Mouse (Mus musculus) liver, embryonic 15.5 days (tissue): ENCODE measurements at regions not wholly inside any gene's neighbourhood (a gene's known extent, or its start where the extent isn't known, plus 50 kb on each side); places are given as distances from the start of the nearest gene placed in this dataset.

Experiments
- ATAC-seq: fragments of 200-750 bp; cut with Nextera tagmentation; 2 replicates; pipeline ENCODE4 v1.8.0; 2017; ENCODE audit warnings: moderate number of reproducible peaks, mild to moderate bottlenecking, moderate library complexity; ENCODE audit not compliant: insufficient read depth
- H3K27ac ChIP-seq: fragments of 300-500 bp; sonication (generic); replicated peaks from 2 replicates; pipeline ENCODE4 v1.5.1; 2015; ENCODE audit warnings: mild to moderate bottlenecking, inconsistent platforms
- H3K27me3 ChIP-seq: fragments of 300-500 bp; sonication (generic); 2 replicates; pipeline ENCODE4 v1.6.1; 2015; ENCODE audit warnings: mild to moderate bottlenecking, inconsistent platforms
- H3K36me3 ChIP-seq: fragments of 300-500 bp; sonication (generic); replicated peaks from 2 replicates; pipeline ENCODE4 v1.6.1; 2015; ENCODE audit warnings: moderate library complexity, mild to moderate bottlenecking, inconsistent platforms
- H3K4me1 ChIP-seq: fragments of 300-500 bp; sonication (generic); replicated peaks from 2 replicates; pipeline ENCODE4 v1.6.1; 2015; ENCODE audit warnings: inconsistent platforms
- H3K4me2 ChIP-seq: fragments of 300-500 bp; sonication (generic); 2 replicates; pipeline ENCODE4 v1.6.1; 2015; ENCODE audit warnings: moderate library complexity, mild to moderate bottlenecking, inconsistent platforms
- H3K4me3 ChIP-seq: fragments of 300-500 bp; sonication (generic); replicated peaks from 2 replicates; pipeline ENCODE4 v1.5.1; 2015; ENCODE audit warnings: mild to moderate bottlenecking, inconsistent platforms
- H3K9ac ChIP-seq: fragments of 300-500 bp; sonication (generic); 2 replicates; pipeline ENCODE4 v1.6.1; 2015; ENCODE audit warnings: moderate library complexity, mild to moderate bottlenecking, inconsistent platforms
- H3K9me3 ChIP-seq: fragments of 300-500 bp; sonication (generic); replicated peaks from 2 replicates; pipeline ENCODE4 v1.6.1; 2016; ENCODE audit warnings: inconsistent platforms
- WGBS: fragments of 180-500 bp; shearing (Covaris S2); methylation state at CpG from one replicate; pipeline ENCODE4 v1.1.7; 2015; ENCODE audit warnings: mixed read lengths; ENCODE audit not compliant: insufficient replicate concordance; 5-methylcytosine and 5-hydroxymethylcytosine counted together

GRCm38 (mm10) chr3:140875500-140876200, 336.5 kb downstream of the Pdha2 start:
- Histone ChIP-seq H3K4me3 (no peak overlapping the region), H3K27ac (no peak overlapping the region), H3K9me3 (no peaks in the 10 kb centered on the region), H3K9ac (no peak overlapping the region), H3K27me3 (no peaks in the 10 kb centered on the region), H3K36me3 (no peaks in the 10 kb centered on the region), H3K4me2 (no peak overlapping the region), H3K4me1 (no peaks in the 10 kb centered on the region)
- 29% methylated on average over 4 of the region's 4 CpGs for WGBS
- peak; percentile 31; the same call in 1 of the 2 replicates for ATAC-seq

GRCm38 (mm10) chr3:140874070-140874895, 337.9 kb downstream of the Pdha2 start:
- H3K4me3 ChIP-seq = no peak overlapping the region
- no peak for ATAC-seq
- H3K27me3 ChIP-seq = no peaks in the 10 kb centered on the region
- H3K9me3 ChIP-seq = no peaks in the 10 kb centered on the region
- no peaks in the 10 kb centered on the region for H3K4me1 ChIP-seq
- no peaks in the 10 kb centered on the region for H3K36me3 ChIP-seq
- H3K9ac ChIP-seq = no peak overlapping the region
- H3K4me2 ChIP-seq = no peak overlapping the region
- WGBS = 63% methylated on average over 9 of the region's 9 CpGs
- H3K27ac ChIP-seq = no peak overlapping the region

- 53% methylated on average over 1 of the region's 1 CpGs for WGBS
Measured at GRCm38 (mm10) chr3:140872511-140872910, 339.6 kb downstream of the Pdha2 start.

GRCm38 (mm10) chr3:140871261-140871660, 340.9 kb downstream of the Pdha2 start:
- Histone ChIP-seq H3K36me3 (no peaks in the 10 kb centered on the region), H3K27me3 (no peaks in the 10 kb centered on the region), H3K4me2 (no peak overlapping the region), H3K4me1 (no peaks in the 10 kb centered on the region), H3K27ac (no peak overlapping the region), H3K4me3 (no peak overlapping the region), H3K9me3 (no peaks in the 10 kb centered on the region), H3K9ac (no peak overlapping the region)
- ATAC-seq = no peak
- WGBS = 72% methylated on average over 2 of the region's 2 CpGs

More at GRCm38 (mm10) chr3:140872511-140872910, 339.6 kb downstream of the Pdha2 start:
- Histone ChIP-seq H3K36me3 (no peaks in the 10 kb centered on the region), H3K4me1 (no peaks in the 10 kb centered on the region), H3K27me3 (no peaks in the 10 kb centered on the region), H3K27ac (no peak overlapping the region), H3K9ac (no peak overlapping the region), H3K4me3 (no peak overlapping the region), H3K9me3 (no peaks in the 10 kb centered on the region), H3K4me2 (no peak overlapping the region)
- no peak for ATAC-seq

GRCm38 (mm10) chr3:140840197-140840596, 372.0 kb downstream of the Pdha2 start:
- Histone ChIP-seq H3K4me3 (no peak overlapping the region), H3K9ac (no peak overlapping the region), H3K27me3 (no peaks in the 10 kb centered on the region), H3K4me2 (no peak overlapping the region), H3K9me3 (no peaks in the 10 kb centered on the region), H3K4me1 (no peaks in the 10 kb centered on the region), H3K27ac (no peak overlapping the region), H3K36me3 (no peaks in the 10 kb centered on the region)
- 44% methylated on average over 2 of the region's 2 CpGs for WGBS
- ATAC-seq = no peak

GRCm38 (mm10) chr3:140837976-140838581, 374.1 kb downstream of the Pdha2 start:
- Histone ChIP-seq H3K27me3 (no peaks in the 10 kb centered on the region), H3K4me2 (no peak overlapping the region), H3K36me3 (no peaks in the 10 kb centered on the region), H3K27ac (no peak overlapping the region), H3K4me3 (no peak overlapping the region), H3K4me1 (no peaks in the 10 kb centered on the region), H3K9ac (no peak overlapping the region), H3K9me3 (no peaks in the 10 kb centered on the region)
- WGBS = 56% methylated on average over 2 of the region's 2 CpGs
- no peak for ATAC-seq

- Histone ChIP-seq H3K36me3 (no peaks in the 10 kb centered on the region), H3K9me3 (no peaks in the 10 kb centered on the region), H3K27me3 (no peaks in the 10 kb centered on the region), H3K4me3 (no peak overlapping the region), H3K4me2 (no peak overlapping the region), H3K9ac (no peak overlapping the region), H3K27ac (no peak overlapping the region), H3K4me1 (no peaks in the 10 kb centered on the region)
- no peak for ATAC-seq
Measured at GRCm38 (mm10) chr3:140821266-140821665, 390.9 kb downstream of the Pdha2 start.

GRCm38 (mm10) chr3:140805586-140805985, 406.6 kb downstream of the Pdha2 start:
- Histone ChIP-seq H3K27me3 (no peaks in the 10 kb centered on the region), H3K36me3 (no peaks in the 10 kb centered on the region), H3K9me3 (no peaks in the 10 kb centered on the region), H3K27ac (no peak overlapping the region), H3K4me1 (no peaks in the 10 kb centered on the region), H3K4me2 (no peak overlapping the region), H3K4me3 (no peak overlapping the region), H3K9ac (no peak overlapping the region)
- no peak for ATAC-seq
- 71% methylated on average over 2 of the region's 2 CpGs for WGBS

- no peaks in the 10 kb centered on the region for H3K4me1 ChIP-seq
- 62% methylated on average over 2 of the region's 2 CpGs for WGBS
Measured at GRCm38 (mm10) chr3:140792943-140793342, 419.2 kb downstream of the Pdha2 start.

GRCm38 (mm10) chr3:140785700-140786099, 426.5 kb downstream of the Pdha2 start:
- no peaks in the 10 kb centered on the region for H3K36me3 ChIP-seq
- no peak overlapping the region for H3K4me3 ChIP-seq
- H3K27ac ChIP-seq = no peak overlapping the region
- no peaks in the 10 kb centered on the region for H3K4me1 ChIP-seq
- WGBS = 48% methylated on average over 3 of the region's 3 CpGs
- H3K27me3 ChIP-seq = no peaks in the 10 kb centered on the region
- ATAC-seq = no peak
- no peak overlapping the region for H3K4me2 ChIP-seq
- H3K9me3 ChIP-seq = no peaks in the 10 kb centered on the region
- no peak overlapping the region for H3K9ac ChIP-seq

More at GRCm38 (mm10) chr3:140792943-140793342, 419.2 kb downstream of the Pdha2 start:
- no peak overlapping the region for H3K27ac ChIP-seq
- no peaks in the 10 kb centered on the region for H3K27me3 ChIP-seq
- ATAC-seq = no peak
- no peaks in the 10 kb centered on the region for H3K9me3 ChIP-seq
- no peak overlapping the region for H3K9ac ChIP-seq
- no peak overlapping the region for H3K4me3 ChIP-seq
- no peak overlapping the region for H3K4me2 ChIP-seq
- no peaks in the 10 kb centered on the region for H3K36me3 ChIP-seq

- WGBS = 68% methylated on average over 4 of the region's 4 CpGs
- ATAC-seq = no peak
Measured at GRCm38 (mm10) chr3:140760051-140760450, 452.1 kb downstream of the Pdha2 start.

More at GRCm38 (mm10) chr3:140760051-140760450, 452.1 kb downstream of the Pdha2 start:
- Histone ChIP-seq H3K27me3 (no peaks in the 10 kb centered on the region), H3K9ac (no peak overlapping the region), H3K4me1 (no peaks in the 10 kb centered on the region), H3K36me3 (no peaks in the 10 kb centered on the region), H3K4me3 (no peak overlapping the region), H3K27ac (no peak overlapping the region), H3K9me3 (no peaks in the 10 kb centered on the region), H3K4me2 (no peak overlapping the region)
